Mouse (Mus musculus) lung, adult 18-20 months (tissue): ENCODE results near the gene Bmt2.
A peak's percentile ranks its signal among the peaks of the same experiment; 100 is the strongest.

Source experiments
- DNase-seq, 2 experiments: peaks; one replicate each; pipeline ENCODE4 v3.0.0; 2022; ENCODE audit warnings: mixed read lengths in 2 of 2

Bmt2 gene

DNA sequence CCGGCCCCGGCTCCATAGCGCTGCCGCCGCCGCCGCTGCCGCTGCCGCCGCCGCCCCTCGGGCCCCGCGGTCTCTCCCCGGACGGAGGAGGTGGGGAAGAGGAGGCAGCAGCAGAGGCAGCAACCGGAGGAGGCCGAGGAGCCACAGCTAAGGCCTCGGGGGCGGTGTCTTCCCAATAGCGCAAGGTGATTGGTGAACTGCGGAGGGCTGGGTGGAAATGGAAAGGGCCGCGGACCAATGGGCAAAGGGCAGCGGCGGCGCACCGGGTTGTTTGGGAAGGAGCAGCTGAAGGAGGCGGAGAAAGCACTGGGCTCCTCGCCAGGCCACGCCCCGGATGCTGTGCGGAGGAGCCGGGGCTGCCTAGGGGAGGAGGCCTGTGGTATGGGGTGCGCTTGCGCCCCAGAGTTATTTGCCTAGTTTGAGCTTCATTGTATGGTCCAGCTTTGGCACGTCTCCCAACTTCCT is at the start of gene Bmt2:
Gene Bmt2 (minus strand): TSS at position 149 of the 465 bp plus-strand sequence.
- peak; percentile 99 to 100 for DNase-seq

DNA sequence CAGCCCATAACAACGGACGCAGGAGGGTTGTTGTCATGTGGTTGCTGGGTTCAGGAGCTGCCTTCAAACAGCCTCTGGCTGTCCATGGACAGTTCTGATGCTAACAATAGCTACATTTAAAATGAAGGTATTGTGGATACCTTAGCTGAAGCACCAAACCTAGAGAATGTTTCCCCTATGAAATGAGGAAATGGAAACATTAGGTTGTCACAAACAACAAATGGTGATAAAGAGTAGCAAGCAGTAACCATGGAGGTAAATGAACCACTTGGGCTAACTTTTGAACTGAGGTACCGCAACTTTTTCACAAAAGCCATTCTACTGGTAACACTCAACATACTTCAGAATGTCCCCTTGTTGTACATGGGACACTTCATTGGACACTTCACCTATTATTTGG is 44.4 kb upstream of the Bmt2 start:
- no peak for DNase-seq

DNA sequence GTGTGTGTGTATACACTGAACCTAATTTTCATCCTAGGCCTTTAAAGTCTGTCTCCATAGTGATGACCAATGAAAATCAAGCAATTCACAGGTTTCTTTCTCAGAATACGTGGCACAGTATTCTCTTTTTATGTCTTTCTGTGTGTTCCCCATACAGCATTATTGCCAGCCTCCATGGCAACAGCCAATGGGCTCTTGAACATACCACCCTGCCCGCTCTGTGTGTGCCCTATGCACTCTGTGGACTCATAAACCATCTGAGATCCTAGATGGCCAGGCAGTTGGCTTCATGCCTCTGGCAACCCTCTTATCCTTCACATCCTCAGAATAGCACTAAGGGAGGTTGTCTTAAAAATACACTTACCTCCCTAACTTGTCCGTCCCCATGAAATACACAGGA is 37.1 kb upstream of the Bmt2 start:
- no peak for DNase-seq

DNA sequence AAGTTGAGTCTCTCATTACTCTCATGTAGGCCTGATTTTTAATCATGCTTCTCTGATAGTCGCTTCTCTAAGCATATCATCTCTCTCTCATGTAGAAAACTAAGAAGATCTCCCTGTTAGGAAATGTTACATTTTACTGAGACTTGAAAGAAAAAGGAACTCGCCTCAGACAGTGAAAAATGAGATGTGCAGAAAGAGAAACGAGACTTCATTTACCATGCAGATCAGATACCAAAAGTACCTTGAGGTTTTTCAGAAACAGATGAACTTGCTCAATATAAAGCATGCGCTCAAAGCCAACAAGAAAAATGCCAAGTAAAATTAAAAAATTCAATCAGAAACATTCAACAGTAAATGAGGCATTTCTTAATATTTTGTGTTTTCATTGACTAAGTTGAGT is 19.1 kb upstream of the Bmt2 start:
- no peak for DNase-seq

DNA sequence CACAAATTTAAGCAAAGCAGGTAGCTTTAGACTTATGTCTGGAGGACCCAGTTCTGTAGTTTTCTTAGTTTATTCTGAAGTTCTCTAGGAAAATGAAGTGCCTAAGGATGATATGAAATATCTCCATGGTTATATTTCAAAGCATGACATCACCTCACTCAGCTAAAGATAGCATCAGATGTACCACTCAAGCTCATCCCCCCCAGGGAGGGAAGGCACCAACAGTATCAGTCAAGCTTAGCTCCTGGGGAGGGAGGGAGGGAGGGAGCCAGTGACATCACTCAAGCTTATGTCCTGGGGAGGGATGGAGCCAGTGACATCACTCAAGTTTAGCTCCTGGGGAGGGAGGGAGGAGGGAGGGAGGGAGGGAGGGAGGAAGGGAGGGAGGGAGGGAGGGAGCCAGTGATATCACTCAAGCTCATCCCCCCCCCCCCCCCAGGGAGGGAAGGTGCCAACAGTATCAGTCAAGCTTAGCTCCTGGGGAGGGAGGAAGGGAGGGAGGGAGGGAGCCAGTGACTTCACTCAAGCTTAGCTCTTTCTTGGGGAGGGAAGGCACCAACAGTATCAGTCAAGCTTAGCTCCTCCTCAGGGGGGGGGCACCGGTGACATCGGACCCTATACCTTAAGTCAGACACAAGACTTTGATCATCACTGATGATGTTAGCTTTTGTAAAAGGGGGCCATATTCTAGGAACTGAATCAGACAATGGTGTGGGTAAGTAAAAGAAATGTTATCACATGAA is 17.5 kb upstream of the Bmt2 start:
- no peak for DNase-seq

DNA sequence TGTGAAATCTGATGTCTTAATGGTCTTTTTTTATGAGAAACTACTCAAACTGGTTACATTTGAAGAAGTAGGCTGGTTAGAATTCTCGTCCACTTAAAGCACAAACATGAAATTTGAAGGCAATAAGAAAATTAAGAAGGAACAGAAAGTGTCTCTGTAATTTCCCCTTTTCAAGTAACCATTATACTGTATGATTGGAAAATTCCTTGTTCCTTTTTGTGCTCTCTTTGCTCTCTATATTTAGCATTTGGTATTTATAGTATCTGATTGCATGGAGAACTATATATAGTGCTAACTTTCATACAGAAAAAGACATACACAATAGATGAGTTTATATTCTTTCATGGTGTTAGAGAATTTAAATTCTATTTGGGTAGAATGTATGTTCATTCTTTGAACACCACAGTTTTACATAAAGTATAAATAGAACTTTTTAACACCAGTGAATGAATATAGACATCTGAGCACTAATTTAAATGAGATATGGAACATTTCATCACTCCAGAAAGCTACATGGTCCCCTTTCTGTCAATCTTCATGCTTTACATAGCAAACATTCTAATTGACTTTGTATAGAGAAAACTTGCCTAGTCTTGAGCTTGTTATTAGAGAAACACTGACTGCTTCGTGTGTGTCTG is 14.0 kb upstream of the Bmt2 start:
- DNase-seq = no peak

DNA sequence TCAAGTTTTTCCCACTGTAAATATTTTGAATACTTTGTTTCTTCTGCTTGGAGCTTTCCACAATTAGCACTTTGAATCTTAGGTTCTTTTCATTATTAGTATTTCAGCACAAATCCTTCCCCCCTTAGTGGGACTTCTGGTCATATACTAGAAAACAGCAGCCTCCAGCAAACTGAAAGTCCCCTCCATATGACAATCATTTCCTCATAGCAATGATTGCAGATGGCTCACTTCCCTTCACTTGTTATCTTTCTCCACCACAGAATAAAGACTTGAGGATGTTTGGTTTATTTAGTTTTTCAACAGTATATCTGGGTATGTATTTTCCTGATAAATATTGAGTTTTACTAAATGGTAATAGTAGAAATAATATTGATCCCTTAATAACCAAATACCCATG is 12.6 kb upstream of the Bmt2 start:
- DNase-seq = no peak

DNA sequence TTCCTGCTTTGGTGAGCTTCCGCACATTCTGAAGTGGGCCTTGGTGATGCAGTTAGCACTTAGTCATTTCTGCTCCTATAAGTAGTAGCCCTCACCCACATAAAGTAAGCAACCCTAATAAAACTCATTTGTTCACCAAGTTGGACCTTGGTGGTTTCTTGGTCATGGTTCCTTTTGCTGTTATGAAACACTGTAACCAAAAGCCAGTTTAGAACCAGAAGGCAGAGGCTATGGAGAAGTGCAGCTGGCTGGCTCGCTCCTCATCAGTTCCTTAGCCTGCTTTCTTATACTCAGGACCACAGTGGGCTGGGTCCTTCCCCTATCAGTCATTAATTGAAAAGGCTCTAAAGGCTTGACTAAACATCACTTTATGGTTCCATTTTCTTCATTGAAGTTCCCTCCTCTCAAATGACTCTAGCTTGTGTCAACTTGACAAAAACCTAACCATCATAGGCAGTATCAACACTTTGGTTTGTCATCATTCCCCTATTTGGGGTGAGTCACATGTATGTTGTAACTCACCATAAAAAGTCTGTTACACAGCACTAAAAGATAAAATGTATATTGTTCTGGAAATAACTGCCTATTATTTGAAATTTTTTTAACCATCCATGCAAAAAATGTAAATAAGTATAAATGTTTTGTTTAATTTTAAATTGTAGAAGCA is 6.3 kb upstream of the Bmt2 start:
- DNase-seq = no peak

DNA sequence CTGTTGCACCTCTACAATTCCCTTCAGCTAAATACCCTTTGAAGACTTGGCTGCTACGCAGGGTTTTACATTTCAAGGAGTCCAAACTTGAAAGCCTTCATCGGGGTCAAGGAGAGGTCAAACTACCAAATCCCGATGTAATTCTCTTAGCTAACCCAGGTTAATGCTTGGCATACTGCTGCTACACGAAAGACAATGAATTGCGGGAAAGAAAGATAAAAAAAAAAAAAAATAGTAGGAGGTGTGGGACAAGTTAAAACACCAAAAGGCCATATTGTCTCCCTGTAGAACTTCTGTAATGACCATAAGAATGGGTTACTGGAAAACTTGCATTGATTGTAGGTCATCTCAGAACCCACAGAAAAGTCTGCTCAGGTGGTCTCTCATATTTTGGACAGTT is 583 bp upstream of the Bmt2 start:
- no peak for DNase-seq

DNA sequence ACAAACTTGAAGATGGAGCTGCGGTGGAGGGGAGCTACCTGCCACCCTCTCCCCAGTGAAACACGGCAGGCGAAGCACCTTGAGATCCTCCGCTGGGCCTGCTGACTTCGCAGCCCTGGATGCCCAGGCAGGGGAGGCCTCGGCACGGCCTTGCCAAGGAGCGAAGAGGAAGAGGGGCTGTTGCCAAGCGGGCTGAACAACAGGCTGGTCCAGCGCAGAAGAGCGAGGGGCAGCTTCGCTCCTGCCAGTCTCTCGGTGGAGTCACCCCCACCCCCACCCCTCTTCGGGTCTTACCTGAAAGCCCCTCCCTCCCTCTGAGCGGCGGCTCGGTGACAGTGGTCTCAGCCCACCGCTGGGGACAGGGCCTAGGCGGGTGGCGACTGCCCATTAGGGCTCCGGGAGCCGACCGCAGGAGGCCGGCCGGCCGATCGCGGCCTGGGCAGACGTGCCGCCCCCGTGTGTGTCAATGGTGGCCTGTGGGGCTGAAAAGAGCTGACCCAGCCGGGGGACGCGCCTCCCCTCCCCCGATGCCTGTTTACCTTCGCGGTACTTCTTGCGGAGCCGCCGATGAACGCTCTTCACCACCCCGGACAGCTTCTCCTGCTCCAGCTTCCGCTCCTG is 515 bp downstream of the Bmt2 start:
- DNase-seq = peak; percentile 42 to 50

DNA sequence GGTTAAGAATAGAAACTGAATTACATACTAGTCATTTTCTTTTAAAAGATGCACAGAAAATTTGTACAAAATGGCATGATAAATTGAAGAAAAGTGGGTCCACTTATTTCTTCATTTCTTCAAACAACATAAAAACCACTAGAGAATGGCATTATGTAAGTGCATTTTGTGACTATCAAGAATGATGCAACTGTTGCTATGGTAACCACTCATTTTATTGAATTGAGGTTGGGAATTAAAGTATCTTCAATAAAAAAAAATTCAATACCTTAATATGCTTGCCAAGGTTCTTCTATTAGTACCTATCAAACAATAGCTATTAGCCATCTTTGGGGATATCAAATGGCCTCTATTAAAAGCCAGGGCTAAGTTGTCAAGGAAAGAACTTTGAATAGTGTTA is 1.6 kb downstream of the Bmt2 start:
- DNase-seq = no peak

DNA sequence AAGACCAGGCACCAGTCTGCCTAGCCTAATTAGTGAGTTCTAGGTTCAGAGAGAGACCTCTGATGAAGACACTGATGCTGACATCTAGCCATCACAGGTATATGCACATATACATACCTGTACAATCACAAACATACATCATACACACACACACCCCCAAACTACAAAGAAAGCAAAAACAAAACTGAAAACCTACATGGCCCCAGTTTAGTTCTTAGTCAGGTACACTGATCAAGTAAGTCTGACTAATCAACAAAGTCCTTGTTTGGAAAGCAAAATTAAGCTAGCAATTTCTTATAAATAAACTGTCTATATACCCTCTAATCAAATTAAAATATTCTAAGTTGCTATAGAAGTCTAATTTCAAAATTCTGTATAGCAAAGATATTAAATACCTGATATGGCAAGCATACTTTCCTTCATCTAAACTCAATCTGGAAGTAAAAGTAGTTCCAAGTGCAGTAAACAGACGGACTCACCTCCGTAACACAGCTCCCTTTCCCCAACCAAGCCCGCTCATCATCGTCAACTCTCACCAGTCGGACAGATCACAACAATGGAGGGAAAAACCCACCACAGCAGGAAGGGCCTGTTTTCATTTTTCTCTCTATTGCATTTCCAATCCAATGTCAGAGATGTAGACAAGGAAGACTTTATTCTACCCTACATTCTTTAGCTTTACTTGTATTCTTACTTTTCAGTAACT is 3.0 kb downstream of the Bmt2 start:
- DNase-seq = no peak

DNA sequence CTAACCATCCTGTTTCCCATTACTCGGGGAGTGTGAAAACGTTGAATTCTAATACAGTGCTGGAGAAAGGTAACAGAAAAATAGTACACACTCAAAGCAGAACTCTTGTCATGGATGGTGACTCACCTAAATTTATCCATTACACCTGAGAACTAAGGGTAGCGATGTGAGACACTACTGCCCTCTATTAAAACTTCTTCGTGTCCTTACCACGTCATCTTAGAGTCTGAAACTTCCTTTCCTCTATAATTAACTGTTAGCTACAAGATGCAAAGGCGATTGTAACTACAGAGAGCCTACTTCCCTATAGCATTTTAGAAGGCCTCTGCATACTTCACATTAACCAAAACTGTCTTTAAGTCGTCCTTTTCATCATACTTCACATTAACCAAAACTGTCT is 12.1 kb downstream of the Bmt2 start:
- no peak for DNase-seq

DNA sequence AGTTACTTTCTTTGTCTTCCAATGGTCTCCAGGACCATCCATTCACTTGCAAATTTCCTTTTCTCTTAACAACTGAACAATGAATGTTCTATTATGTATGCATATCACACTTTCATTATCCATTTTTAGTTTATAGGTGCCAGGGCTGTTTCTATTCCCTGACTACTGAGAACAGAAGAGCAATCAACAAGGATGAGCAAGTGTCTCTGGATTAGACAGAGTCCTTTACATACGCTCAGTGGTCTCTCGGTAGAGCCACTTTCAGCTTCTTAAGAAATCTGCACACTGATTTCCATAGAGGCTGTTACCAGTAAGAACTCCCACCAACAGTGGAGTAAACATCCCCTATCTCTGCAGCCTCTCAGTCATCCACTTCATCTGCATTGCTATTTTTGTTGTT is 19.8 kb downstream of the Bmt2 start:
- no peak for DNase-seq

DNA sequence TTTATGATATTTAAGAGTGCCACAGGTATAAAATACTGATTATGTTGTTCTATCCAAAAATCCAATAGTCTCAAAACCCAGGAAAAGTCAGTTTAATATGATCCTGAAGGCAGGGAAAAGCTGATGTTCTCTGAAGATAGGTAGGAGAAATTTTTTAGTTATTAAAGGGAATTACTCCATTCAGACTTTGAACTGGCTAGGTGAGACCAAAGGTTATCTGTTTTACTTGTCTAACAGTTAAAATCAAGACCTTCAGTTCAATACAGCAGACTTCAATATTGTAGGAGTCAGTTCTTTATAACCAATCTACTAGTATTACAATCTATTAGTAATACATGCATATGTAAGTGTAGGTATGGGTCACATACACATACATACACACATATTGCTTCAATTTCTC is 23.7 kb downstream of the Bmt2 start:
- no peak for DNase-seq

DNA sequence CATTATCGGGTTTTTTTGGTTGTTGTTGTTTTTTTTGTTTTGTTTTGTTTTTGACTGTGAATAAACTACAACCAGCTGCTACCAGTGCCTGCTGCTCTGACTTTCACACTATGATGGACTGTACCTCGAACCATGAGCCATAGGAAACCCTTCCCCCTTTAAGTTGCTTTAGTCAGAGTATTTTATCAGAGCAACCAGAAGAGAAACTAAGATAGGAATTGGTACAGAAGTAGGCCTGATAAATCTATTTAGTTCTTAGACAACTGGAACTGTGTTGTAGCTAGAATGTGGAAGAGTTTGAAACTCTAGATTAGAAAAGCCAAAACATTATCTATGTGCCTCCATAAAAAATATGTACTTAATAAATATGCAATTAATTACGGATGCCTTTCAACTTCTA is 25.5 kb downstream of the Bmt2 start:
- DNase-seq = no peak

DNA sequence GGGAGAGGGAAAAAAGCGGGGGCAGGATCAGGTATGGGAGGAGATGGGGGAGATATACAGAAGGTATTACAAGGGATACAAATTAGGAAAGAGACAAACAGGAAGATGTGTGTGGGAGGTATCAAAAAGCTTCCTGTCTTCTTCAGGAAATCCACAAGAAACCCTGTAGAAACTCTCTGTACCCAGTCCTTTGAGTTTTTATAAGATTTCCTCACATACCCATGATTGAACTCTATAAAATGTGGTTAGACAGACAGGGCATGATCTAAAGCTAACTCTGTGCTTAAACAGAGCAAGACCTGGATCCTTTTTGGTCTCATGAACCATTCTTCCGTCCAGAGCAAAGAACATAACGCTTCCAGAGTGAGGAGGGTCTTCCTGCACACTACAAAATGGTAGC is 26.9 kb downstream of the Bmt2 start:
- DNase-seq = no peak

DNA sequence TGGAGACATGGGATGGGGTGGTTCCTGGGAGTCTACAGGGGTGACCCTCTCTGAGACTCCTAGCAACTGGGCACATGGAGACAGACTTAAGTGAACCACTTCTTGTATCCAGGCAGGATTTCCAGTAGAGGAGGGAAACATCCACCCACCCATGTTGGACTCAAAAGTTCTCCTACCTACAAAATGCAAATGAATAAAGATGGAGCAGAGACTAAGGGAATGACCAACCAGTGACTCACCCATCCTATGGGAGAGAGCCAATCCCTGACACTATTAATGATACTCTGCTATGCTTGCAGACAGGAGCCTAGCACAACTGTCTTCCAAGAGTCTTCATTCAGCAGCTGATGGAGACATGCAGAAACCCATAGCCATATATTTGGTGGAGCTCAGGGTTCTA is 29.5 kb downstream of the Bmt2 start:
- DNase-seq = no peak

DNA sequence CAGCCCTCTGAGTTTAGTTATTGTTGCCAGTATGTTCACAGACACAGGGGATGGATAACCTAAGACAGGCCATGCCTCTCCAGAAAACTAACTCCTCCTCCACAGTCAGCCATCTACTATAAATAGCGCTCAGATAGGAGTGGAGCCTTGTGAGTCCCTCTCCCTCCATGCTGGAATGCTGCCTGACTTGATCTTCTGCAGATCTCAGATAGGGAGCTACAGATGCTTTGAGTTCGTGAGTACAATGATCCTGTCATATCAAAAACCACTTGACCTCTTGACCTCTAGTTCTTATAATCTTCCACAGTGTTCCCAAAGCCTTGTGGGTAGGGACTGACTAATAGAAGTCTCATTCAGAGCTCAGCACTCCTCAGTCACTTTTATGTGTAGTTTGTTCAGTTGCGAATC is 41.2 kb downstream of the Bmt2 start:
- peak; percentile 4 to 7 for DNase-seq

DNA sequence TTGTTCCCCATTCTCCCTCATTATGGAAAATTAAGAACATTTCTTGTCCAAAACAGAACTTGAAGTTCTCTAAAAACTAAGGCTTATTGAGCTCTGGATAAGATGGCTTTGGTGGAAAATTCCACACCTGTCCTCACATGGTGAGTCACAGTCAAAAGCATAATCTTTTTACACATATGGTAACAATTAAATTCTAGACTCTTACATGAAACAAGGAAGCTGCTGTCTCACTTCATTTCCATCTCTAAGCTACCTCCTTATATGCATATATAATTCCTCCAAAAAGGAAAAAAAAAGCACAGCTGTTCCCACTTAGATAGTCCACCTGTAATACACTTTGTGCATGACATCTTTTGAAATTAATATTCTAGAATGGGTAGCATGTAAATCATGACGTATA is 45.2 kb downstream of the Bmt2 start:
- DNase-seq = no peak

DNA sequence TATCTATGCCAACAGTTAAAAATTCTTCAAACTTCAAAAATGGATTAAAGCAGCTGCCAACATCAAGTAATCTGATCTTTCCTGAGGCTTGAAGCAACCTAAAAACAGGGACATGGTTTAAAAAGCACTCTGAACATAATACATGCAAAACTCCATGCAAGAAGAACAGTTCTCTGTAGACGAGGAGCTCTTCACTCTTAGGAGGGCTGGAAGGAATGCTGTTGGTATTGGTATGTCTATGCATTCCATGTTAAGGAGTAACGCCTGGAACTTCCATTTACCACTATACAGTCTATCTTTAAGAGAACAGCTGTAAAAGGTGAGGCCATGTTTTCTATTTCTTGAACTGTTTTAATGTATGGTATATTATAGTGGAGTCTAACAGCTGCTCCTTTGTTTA is 47.2 kb downstream of the Bmt2 start:
- DNase-seq = no peak

DNA sequence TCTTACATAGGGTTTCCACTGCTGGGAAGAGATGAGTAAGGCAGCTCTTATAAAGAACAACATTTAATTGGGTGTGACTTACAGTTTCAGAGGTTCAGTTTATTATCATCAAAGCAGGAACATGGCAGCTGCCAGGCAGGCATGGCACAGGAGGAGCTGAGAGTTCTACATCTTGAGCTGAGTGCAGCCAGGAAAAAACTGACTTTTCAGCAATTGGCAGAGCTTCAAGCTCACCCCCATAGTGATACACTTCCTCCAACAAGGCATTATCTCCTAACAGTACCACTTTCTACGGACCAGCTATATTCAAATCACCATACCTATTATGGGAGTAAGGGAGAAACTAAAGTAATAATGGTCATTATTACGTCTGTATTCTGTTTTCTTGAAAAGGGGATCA is 58.1 kb downstream of the Bmt2 start:
- no peak for DNase-seq

DNA sequence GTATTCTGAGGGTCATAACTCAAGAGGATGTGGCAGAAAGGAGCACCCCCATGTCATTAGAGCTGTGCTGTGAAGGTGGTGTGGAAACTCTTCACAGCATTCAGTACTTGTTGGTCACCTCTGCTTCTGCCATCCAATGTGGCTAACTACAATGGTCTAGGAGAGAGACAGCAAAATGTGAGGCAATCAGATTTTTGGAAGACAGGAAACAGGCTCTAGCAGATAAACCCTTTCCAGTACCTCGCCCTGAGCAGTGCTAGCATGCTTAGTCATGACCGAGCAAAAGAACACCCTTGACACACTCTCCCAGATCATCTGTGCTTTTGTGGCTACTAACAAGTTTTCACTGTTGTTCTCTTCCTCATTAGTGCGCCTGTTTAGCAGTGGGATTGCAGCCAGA is 60.7 kb downstream of the Bmt2 start:
- no peak for DNase-seq
